Comparison of ENCODE assay signal across 22 mouse cellular contexts in genomic region chr5:116486135-116486534, GRCm38 (mm10).
A peak's percentile ranks its signal among the peaks of the same experiment; 100 is the strongest.
DNase-seq lines count a peak whose midpoint lies in the region; ATAC-seq lines count a peak whose summit lies in the region.
"Had no signal": no experiment of that assay in that cellular context is flagged by ENCODE, and none has a peak within 500 bp of the region (broad histone marks: within the 10 kb centered on the region; RNA-seq: fewer than 3 reads in every experiment).

No protein-coding gene starts in this region.

- H3K4me1 ChIP-seq in heart, embryonic 10.5 days, result peaks cover 33% of the 10 kb centered on the region
- peaks cover 34% of the 10 kb centered on the region for H3K4me1 ChIP-seq in midbrain, embryonic 12.5 days
- peaks cover 24% of the 10 kb centered on the region for H3K4me1 ChIP-seq in midbrain, embryonic 14.5 days (ENCODE audit: control insufficient read depth, insufficient read depth, low read length)

- H3K9me3 ChIP-seq in heart, embryonic 10.5 days, result no peaks in the 10 kb centered on the region
- no peaks in the 10 kb centered on the region for H3K9me3 ChIP-seq in midbrain, embryonic 12.5 days
- H3K9me3 ChIP-seq in midbrain, embryonic 14.5 days (ENCODE audit: control insufficient read depth, low read length), result no peaks in the 10 kb centered on the region
- H3K9me3 ChIP-seq: embryonic facial prominence, embryonic 15.5 days; forebrain, embryonic 10.5 days; heart, embryonic 15.5 days; hindbrain, embryonic 10.5 days had no signal

- no peaks in the 10 kb centered on the region; the same call in 1 of the 2 replicates for H3K27me3 ChIP-seq in heart, embryonic 10.5 days (ENCODE audit: insufficient read depth, poor library complexity, severe bottlenecking)
- 0 out of 2 replicates have a peak, but pooled peaks cover 4% of the 10 kb centered on the region for H3K27me3 ChIP-seq in midbrain, embryonic 12.5 days
- no peaks in the 10 kb centered on the region for H3K27me3 ChIP-seq in midbrain, embryonic 14.5 days (ENCODE audit: control insufficient read depth, insufficient read depth, low read length)
- H3K27me3 ChIP-seq: CH12.LX; embryonic facial prominence, embryonic 15.5 days had no signal

- intact Hi-C loops in heart, postnatal 36 days (cut with DNase I), result no loop called here

- WGBS in heart, embryonic 10.5 days, result 61% methylated on average over 4 of the region's 4 CpGs
- 73% methylated on average over 4 of the region's 4 CpGs for WGBS in midbrain, embryonic 12.5 days
- WGBS in midbrain, embryonic 14.5 days, result 82% methylated on average over 4 of the region's 4 CpGs

- H3K27ac ChIP-seq in heart, embryonic 10.5 days, result peak overlapping the region; percentile 59; the same call in 1 of the 2 replicates
- H3K27ac ChIP-seq in midbrain, embryonic 12.5 days (replicated peaks), result peak overlapping the region; percentile 15; the same call in 1 of the 2 replicates
- H3K27ac ChIP-seq in midbrain, embryonic 14.5 days (replicated peaks; ENCODE audit: low read depth, low read length), result no peak overlapping the region; the same call in 1 of the 2 replicates
- H3K27ac ChIP-seq: embryonic facial prominence, embryonic 15.5 days; forebrain, embryonic 10.5 days; gastrocnemius, adult 2 months; heart, embryonic 15.5 days; hindbrain, embryonic 10.5 days had no signal

- no peak for DNase-seq in heart, embryonic 10.5 days (ENCODE audit: low spot score)
- DNase-seq in heart, postnatal 36 days, result no peak
- DNase-seq in kidney, adult 9 months, result peak; percentile 23
- DNase-seq in kidney, postnatal 4 days, result no peak
- no peak for DNase-seq in midbrain, embryonic 14.5 days
- DNase-seq: cerebellum, adult 2 months; cerebellum, postnatal 10 days; gastrocnemius, adult 2 months; gastrocnemius, postnatal 25 days; heart, postnatal 14 days had no signal

- no peak overlapping the region for H3K4me3 ChIP-seq in heart, embryonic 10.5 days
- no peak overlapping the region for H3K4me3 ChIP-seq in midbrain, embryonic 12.5 days
- H3K4me3 ChIP-seq in midbrain, embryonic 14.5 days (replicated peaks; ENCODE audit: low read depth, low read length), result no peak overlapping the region
- H3K4me3 ChIP-seq: embryonic facial prominence, embryonic 15.5 days; erythroblast, embryonic 14.5 days; forebrain, embryonic 10.5 days; gastrocnemius, adult 2 months; heart, embryonic 15.5 days; hindbrain, embryonic 10.5 days had no signal

- no peak for ATAC-seq in midbrain, embryonic 12.5 days (ENCODE audit: low FRiP score, low read depth)
- ATAC-seq in midbrain, embryonic 14.5 days (ENCODE audit: low FRiP score, low TSS enrichment), result no peak
- ATAC-seq: activated CD4-positive, CD25-positive, alpha-beta regulatory T cell, adult 4 months; forebrain, embryonic 14.5 days; hindbrain, embryonic 16.5 days; Patski had no signal

- H3K4me2 ChIP-seq in midbrain, embryonic 12.5 days (replicated peaks), result no peak overlapping the region
- no peak overlapping the region for H3K4me2 ChIP-seq in midbrain, embryonic 14.5 days (ENCODE audit: low read length)
- H3K4me2 ChIP-seq: embryonic facial prominence, embryonic 15.5 days; heart, embryonic 11.5 days; heart, embryonic 15.5 days had no signal

- H3K36me3 ChIP-seq in heart, embryonic 10.5 days, result no peaks in the 10 kb centered on the region
- no peaks in the 10 kb centered on the region for H3K36me3 ChIP-seq in midbrain, embryonic 12.5 days
- no peaks in the 10 kb centered on the region; the same call in 1 of the 2 replicates for H3K36me3 ChIP-seq in midbrain, embryonic 14.5 days (ENCODE audit: control insufficient read depth, insufficient read depth, low read length)
- H3K36me3 ChIP-seq: embryonic facial prominence, embryonic 15.5 days; forebrain, embryonic 10.5 days; heart, embryonic 15.5 days had no signal

- no peak overlapping the region; the same call in 1 of the 2 replicates for H3K9ac ChIP-seq in midbrain, embryonic 12.5 days (replicated peaks)
- H3K9ac ChIP-seq in midbrain, embryonic 14.5 days (replicated peaks; ENCODE audit: low read length), result no peak overlapping the region
- H3K9ac ChIP-seq: embryonic facial prominence, embryonic 15.5 days; heart, embryonic 15.5 days had no signal
